Mouse (Mus musculus) embryonic facial prominence, embryonic 11.5 days (tissue): Measurements from ENCODE around the gene Wnk2. TPM values are rescaled to one million over a fixed set of nuclear protein-coding genes. Genes with fewer than 3 reads are reported as not detected.
A peak's percentile ranks its signal among the peaks of the same experiment; 100 is the strongest.

Experiments
- ATAC-seq: fragments of 200-750 bp; cut with Nextera tagmentation; replicated peaks from 2 replicates; pipeline ENCODE4 v1.8.0; 2017; ENCODE audit warnings: low read depth; ENCODE audit not compliant: insufficient number of reproducible peaks, low FRiP score, low TSS enrichment
- DNase-seq: peaks from one replicate; pipeline ENCODE4 v3.0.0-alpha.2; 2015; ENCODE audit warnings: low spot score
- H3K27ac ChIP-seq: fragments of 300-500 bp; sonication (generic); replicated peaks from 2 replicates; pipeline ENCODE4 v1.5.1; 2014; ENCODE audit warnings: mild to moderate bottlenecking, low read depth, low read length, control low read depth
- H3K27me3 ChIP-seq: fragments of 300-500 bp; sonication (generic); 2 replicates; pipeline ENCODE4 v1.6.1; 2014; ENCODE audit warnings: mild to moderate bottlenecking, low read length, moderate library complexity, mixed read lengths; ENCODE audit not compliant: control insufficient read depth, insufficient read depth
- H3K36me3 ChIP-seq: fragments of 300-500 bp; sonication (generic); replicated peaks from 2 replicates; pipeline ENCODE4 v1.6.1; 2014; ENCODE audit warnings: low read depth, mild to moderate bottlenecking, low read length, moderate library complexity, mixed read lengths; ENCODE audit not compliant: control insufficient read depth, insufficient read depth
- H3K4me1 ChIP-seq: fragments of 300-500 bp; sonication (generic); 2 replicates; pipeline ENCODE4 v1.6.1; 2014; ENCODE audit warnings: low read length, mixed read lengths; ENCODE audit not compliant: control insufficient read depth, insufficient read depth
- H3K4me2 ChIP-seq: fragments of 300-500 bp; sonication (generic); 2 replicates; pipeline ENCODE4 v1.6.1; 2014; ENCODE audit warnings: low read depth, mild to moderate bottlenecking, control low read depth, low read length, moderate library complexity
- H3K4me3 ChIP-seq: fragments of 300-500 bp; sonication (generic); 2 replicates; pipeline ENCODE4 v1.5.1; 2014; ENCODE audit warnings: low read depth, low read length, control low read depth
- H3K9ac ChIP-seq: fragments of 300-500 bp; sonication (generic); replicated peaks from 2 replicates; pipeline ENCODE4 v1.6.1; 2014; ENCODE audit warnings: mild to moderate bottlenecking, control low read depth, low read length
- H3K9me3 ChIP-seq: fragments of 300-500 bp; sonication (generic); replicated peaks from 2 replicates; pipeline ENCODE4 v1.6.1; 2016; ENCODE audit warnings: mild to moderate bottlenecking, low read length, inconsistent platforms, mixed read lengths; ENCODE audit not compliant: control insufficient read depth
- WGBS: fragments of 180-500 bp; shearing (Covaris S2); extraction: QIAGEN DNeasy Blood & Tissue Kit; methylation state at CpG from one replicate; pipeline ENCODE4 v1.1.7; 2014; 5-methylcytosine and 5-hydroxymethylcytosine counted together
- polyA plus RNA-seq: library from polyadenylated mRNA; unstranded; fragments of >200 nt; fragmentation: Nextera tagmentation; extraction: Ambion mirVana; gene quantifications from 2 replicates; pipeline ENCODE4 v1.2.1, GENCODE M21; 2014

Wnk2 gene
- 2.5 and 2.6 TPM in 2 replicates for polyA plus RNA-seq

DNA sequence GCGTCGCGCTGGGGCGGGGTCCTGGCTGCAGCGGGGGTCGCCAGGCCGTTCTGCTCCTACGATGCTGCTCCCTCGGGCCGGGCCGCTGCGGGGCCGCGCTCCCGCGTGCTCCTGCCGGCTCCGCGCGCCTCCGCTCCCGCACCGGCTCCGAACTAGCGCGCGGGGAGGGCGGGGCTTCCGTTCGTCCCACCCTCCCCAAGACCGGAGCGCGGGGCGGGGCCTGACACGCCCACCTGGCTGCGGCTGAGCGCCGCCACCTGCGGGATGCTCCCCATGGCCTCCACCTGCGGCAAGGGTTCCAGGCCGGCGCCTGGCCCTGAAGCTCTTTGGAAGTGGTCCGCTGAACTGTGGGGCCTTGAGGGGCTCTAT, at the start of gene Wnk2:
Wnk2 (minus strand) TSS at position 157 of the 369 bp plus-strand sequence.
- DNase-seq (peak; percentile 79), ATAC-seq (peak; percentile 17)
- no peaks in the 10 kb centered on the region; the same call in 1 of the 2 replicates for H3K4me1 ChIP-seq
- peak within 1 kb of the TSS; percentile 74 for H3K9ac ChIP-seq
- WGBS, result under 1% methylated on average over 43 of the region's 43 CpGs
- no peaks in the 10 kb centered on the region for H3K36me3 ChIP-seq
- H3K27me3 ChIP-seq, result peaks cover 34% of the 10 kb centered on the region
- no peak within 1 kb of the TSS; the same call in 1 of the 2 replicates for H3K27ac ChIP-seq
- H3K4me3 ChIP-seq, result peak within 1 kb of the TSS; percentile 70
- no peaks in the 10 kb centered on the region for H3K9me3 ChIP-seq
- H3K4me2 ChIP-seq, result peak within 1 kb of the TSS; percentile 98

DNA sequence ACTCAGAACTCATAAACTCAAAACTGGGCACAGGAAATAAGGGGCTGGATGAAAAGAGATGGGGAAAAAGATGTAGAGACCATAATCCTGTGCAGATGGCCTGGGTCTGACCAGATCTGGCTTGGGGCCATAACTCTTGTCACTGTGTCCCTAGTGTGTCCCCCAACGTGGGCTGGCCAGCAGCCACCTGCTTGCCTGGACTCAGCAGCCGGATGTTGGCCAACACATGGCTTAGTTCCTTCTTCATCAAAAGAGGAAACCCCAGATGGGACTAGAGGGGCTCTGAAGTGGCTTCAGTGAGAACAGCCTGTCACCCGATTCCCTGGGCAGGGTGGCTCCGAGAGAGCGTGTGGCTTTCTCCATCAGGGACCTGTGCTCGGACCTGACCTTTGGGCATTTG, 49.0 kb upstream of the Wnk2 start:
- no peak overlapping the region for H3K4me3 ChIP-seq
- DNase-seq, result no peak
- no peak overlapping the region for H3K4me2 ChIP-seq
- 84% methylated on average over 6 of the region's 6 CpGs for WGBS
- H3K27me3 ChIP-seq, result no peaks in the 10 kb centered on the region
- no peaks in the 10 kb centered on the region for H3K4me1 ChIP-seq
- no peak overlapping the region for H3K27ac ChIP-seq
- no peaks in the 10 kb centered on the region; the same call in 1 of the 2 replicates for H3K36me3 ChIP-seq
- no peak overlapping the region for H3K9ac ChIP-seq
- H3K9me3 ChIP-seq, result no peaks in the 10 kb centered on the region
- no peak for ATAC-seq

DNA sequence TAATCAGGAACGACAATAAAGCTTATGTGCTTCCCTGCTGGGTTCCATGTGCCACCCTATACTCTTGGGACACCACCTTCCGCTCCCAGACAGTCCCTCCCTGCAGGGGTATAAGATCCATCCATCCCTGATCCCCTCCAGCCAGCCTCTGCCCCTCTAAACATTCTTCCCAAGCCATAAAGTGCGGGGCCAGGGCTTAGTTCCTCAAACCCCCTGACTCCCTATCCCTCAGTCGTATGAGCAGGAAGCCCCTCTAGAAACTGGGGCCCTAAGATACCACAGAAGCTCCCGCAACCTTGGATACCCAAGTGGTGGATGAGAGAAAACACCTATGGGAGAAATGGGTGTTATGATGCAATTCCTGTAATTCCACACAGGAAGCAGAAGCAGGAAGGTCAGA, 48.4 kb upstream of the Wnk2 start:
- H3K36me3 ChIP-seq, result no peaks in the 10 kb centered on the region; the same call in 1 of the 2 replicates
- ATAC-seq, result no peak

DNA sequence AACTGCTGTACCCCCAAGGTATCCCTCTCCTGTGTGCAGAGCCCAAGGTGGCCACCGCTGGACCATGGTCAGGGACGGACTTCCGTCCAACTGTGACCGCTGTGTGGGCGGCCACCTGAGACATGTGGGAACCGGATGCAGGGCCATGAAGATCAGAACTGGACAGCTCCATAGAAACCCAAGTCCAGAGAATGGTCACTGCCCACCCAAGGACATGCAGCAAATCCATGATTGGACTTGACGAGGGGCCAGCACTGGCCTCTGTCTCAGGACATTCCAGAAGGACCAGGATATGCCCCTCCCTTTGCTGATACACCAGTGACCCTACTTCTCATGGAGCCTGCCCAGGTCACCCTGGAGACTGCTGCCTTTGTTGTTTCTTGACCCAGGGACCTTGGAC, 47.8 kb upstream of the Wnk2 start:
- WGBS, result 90% methylated on average over 7 of the region's 7 CpGs
- H3K27ac ChIP-seq, result no peak overlapping the region
- no peaks in the 10 kb centered on the region; the same call in 1 of the 2 replicates for H3K36me3 ChIP-seq
- no peaks in the 10 kb centered on the region for H3K4me1 ChIP-seq
- no peaks in the 10 kb centered on the region for H3K27me3 ChIP-seq
- H3K4me2 ChIP-seq, result no peak overlapping the region
- no peak overlapping the region for H3K4me3 ChIP-seq
- no peak for DNase-seq
- no peak overlapping the region for H3K9ac ChIP-seq
- no peaks in the 10 kb centered on the region for H3K9me3 ChIP-seq
- ATAC-seq, result no peak

More for the DNA sequence above, 48.4 kb upstream of the Wnk2 start:
- Histone ChIP-seq H3K4me2 (no peak overlapping the region), H3K4me1 (no peaks in the 10 kb centered on the region), H3K9me3 (no peaks in the 10 kb centered on the region), H3K27me3 (no peaks in the 10 kb centered on the region), H3K27ac (no peak overlapping the region), H3K4me3 (no peak overlapping the region), H3K9ac (no peak overlapping the region)
- 83% methylated on average over 5 of the region's 5 CpGs for WGBS
- DNase-seq, result no peak

DNA sequence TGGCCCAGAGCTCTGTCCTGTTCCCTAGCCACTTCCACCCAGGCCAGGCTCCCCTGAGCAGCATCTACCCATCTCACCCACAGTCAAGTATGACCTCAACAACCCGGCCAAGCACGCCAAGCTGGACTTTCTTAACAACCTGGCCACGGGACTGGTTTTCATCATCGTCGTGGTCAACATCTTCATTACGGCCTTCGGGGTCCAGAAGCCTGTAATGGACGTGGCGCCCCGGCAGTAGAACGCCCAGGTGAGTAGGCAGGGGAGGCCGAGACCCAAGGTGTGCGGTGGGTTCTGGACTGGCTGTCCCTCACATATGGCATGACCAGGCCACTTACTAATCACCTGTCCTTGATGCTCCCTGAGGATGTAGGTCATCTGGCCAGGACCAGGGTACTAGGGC, 47.0 kb upstream of the Wnk2 start:
- WGBS, result 94% methylated on average over 13 of the region's 13 CpGs
- Histone ChIP-seq H3K4me3 (no peak overlapping the region), H3K9ac (no peak overlapping the region), H3K4me2 (no peak overlapping the region), H3K36me3 (no peaks in the 10 kb centered on the region; the same call in 1 of the 2 replicates), H3K9me3 (no peaks in the 10 kb centered on the region), H3K4me1 (no peaks in the 10 kb centered on the region), H3K27ac (no peak overlapping the region), H3K27me3 (no peaks in the 10 kb centered on the region)
- ATAC-seq, result no peak
- DNase-seq, result no peak

DNA sequence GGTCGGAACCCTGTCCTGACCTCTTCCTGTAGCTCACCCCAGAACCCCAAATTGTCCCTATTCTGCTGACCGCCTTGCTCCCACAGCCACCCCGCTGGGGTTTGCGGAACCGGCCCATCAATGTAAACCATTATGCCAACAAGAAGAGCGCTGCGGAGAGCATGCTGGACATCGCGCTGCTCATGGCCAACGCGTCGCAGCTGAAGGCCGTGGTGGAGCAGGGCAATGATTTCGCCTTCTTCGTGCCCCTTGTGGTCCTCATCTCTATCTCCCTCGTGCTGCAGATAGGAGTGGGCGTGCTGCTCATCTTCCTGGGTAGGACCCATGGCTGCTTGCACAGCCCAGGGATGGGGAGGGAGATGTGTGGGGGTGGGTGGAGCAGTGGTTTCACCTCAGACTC, 45.8 kb upstream of the Wnk2 start:
- ATAC-seq (no peak), DNase-seq (no peak)
- WGBS, result 92% methylated on average over 17 of the region's 17 CpGs
- H3K9me3 ChIP-seq, result no peaks in the 10 kb centered on the region
- H3K36me3 ChIP-seq, result no peaks in the 10 kb centered on the region; the same call in 1 of the 2 replicates
- no peak overlapping the region for H3K9ac ChIP-seq
- no peak overlapping the region for H3K4me3 ChIP-seq
- H3K4me2 ChIP-seq, result no peak overlapping the region
- H3K27me3 ChIP-seq, result no peaks in the 10 kb centered on the region
- H3K27ac ChIP-seq, result no peak overlapping the region
- H3K4me1 ChIP-seq, result 0 out of 2 replicates have a peak, but pooled peaks cover 2% of the 10 kb centered on the region

DNA sequence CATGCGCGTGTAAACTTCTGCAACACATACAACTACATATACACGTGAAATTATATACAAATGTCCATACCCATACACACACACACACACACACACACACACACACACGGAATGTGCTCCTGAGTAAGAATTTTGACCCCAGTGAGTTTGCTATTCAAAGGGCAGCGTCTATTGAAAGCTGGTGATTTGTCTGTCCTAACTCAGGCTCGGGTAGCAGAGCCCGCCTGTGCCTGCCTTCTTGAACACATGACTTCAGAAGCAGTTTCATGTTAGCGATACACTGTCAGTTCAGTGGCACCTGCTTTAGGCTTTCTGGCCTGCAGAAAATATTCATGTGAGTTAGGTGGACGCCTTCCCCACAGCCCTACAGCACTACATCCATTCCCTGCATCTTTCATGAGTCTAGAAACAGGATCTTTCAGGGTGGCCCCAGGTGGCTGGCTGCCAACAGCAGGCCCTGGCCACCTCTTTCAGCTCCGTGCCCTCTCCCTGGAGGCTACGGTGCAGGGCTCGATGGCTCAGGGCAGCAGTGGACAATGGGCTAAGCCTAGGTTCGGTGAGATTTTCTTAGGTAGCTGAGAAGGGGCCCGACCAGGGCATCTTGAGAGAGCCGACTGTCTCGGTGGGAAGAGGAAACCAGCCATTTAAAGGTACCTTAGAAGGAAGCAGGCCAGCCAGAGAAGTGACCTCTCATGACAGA, 44.5 kb upstream of the Wnk2 start:
- no peak overlapping the region for H3K4me3 ChIP-seq
- 77% methylated on average over 16 of the region's 16 CpGs for WGBS
- DNase-seq (no peak), ATAC-seq (no peak)
- no peaks in the 10 kb centered on the region for H3K27me3 ChIP-seq
- no peak overlapping the region for H3K27ac ChIP-seq
- H3K36me3 ChIP-seq, result no peaks in the 10 kb centered on the region; the same call in 1 of the 2 replicates
- no peaks in the 10 kb centered on the region for H3K9me3 ChIP-seq
- no peak overlapping the region for H3K9ac ChIP-seq
- H3K4me1 ChIP-seq, result 0 out of 2 replicates have a peak, but pooled peaks cover 2% of the 10 kb centered on the region
- H3K4me2 ChIP-seq, result no peak overlapping the region

DNA sequence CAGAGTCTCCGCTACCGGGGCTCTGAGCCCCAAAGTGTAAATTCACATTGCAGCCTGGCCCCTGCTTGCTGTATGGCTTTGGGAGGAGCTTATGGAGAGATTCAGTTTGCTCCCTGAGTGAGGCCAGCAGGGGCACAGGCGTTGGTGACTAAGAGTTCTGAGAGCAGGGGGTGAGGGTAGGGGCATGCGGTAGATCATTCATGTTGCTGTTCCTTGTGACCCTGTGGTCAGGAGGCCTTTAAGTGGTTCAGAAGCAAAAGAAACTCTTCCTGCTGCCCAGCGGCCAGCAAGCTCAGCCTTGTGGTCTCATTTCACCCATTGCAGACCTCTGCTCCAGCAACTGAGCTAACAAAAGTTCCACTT, 43.8 kb upstream of the Wnk2 start:
- no peak overlapping the region for H3K4me2 ChIP-seq
- WGBS, result 71% methylated on average over 5 of the region's 5 CpGs
- no peak for ATAC-seq
- DNase-seq, result no peak
- H3K4me3 ChIP-seq, result no peak overlapping the region
- H3K36me3 ChIP-seq, result no peaks in the 10 kb centered on the region; the same call in 1 of the 2 replicates
- no peaks in the 10 kb centered on the region for H3K27me3 ChIP-seq
- no peak overlapping the region for H3K9ac ChIP-seq
- H3K4me1 ChIP-seq, result 0 out of 2 replicates have a peak, but pooled peaks cover 2% of the 10 kb centered on the region
- H3K9me3 ChIP-seq, result no peaks in the 10 kb centered on the region
- H3K27ac ChIP-seq, result no peak overlapping the region
